Mouse (Mus musculus): Measurements from ENCODE around the gene Theg. TPM values are rescaled to one million over a fixed set of nuclear protein-coding genes. Genes with fewer than 3 reads are reported as not detected.

Theg gene
- polyA plus RNA-seq, 1 experiment from 2014 or later = 0.37 TPM

GRCm38 (mm10) chr10:79594111-79594510, 7.0 kb upstream of the Theg start:
- peaks cover 21% of the 10 kb centered on the region; the same call in 1 of the 2 replicates for H3K27me3 ChIP-seq (replicated peaks)
- 0 out of 2 replicates have a peak, but pooled peaks cover 2% of the 10 kb centered on the region for H3K4me1 ChIP-seq
- no peak overlapping the region for H3K9ac ChIP-seq (replicated peaks)
- WGBS = 67% methylated on average over 6 of the region's 6 CpGs
- no peaks in the 10 kb centered on the region for H3K9me3 ChIP-seq (replicated peaks)
- H3K4me2 ChIP-seq = no peak overlapping the region
- no peak overlapping the region for H3K4me3 ChIP-seq (replicated peaks)
- no peaks in the 10 kb centered on the region for H3K36me3 ChIP-seq
- no peak overlapping the region for H3K27ac ChIP-seq (replicated peaks)
- no peak for ATAC-seq (ENCODE audit: low FRiP score)

- H3K4me3 ChIP-seq (replicated peaks) = no peak overlapping the region
- no peak overlapping the region for H3K27ac ChIP-seq (replicated peaks)
- H3K4me2 ChIP-seq = no peak overlapping the region
- 0 out of 2 replicates have a peak, but pooled peaks cover 2% of the 10 kb centered on the region for H3K4me1 ChIP-seq
- 100% methylated on average over 1 of the region's 1 CpGs for WGBS
- no peaks in the 10 kb centered on the region for H3K9me3 ChIP-seq (replicated peaks)
- no peak for ATAC-seq (ENCODE audit: low FRiP score)
- peaks cover 16% of the 10 kb centered on the region; the same call in 1 of the 2 replicates for H3K27me3 ChIP-seq (replicated peaks)
- no peaks in the 10 kb centered on the region for H3K36me3 ChIP-seq
- no peak overlapping the region for H3K9ac ChIP-seq (replicated peaks)
Observed at GRCm38 (mm10) chr10:79590702-79591101, 3.6 kb upstream of the Theg start.

GRCm38 (mm10) chr10:79587752-79588126, 608 bp upstream of the Theg start:
- H3K27me3 ChIP-seq (replicated peaks) = no peaks in the 10 kb centered on the region; the same call in 1 of the 2 replicates
- H3K4me3 ChIP-seq (replicated peaks) = no peak overlapping the region
- no peaks in the 10 kb centered on the region for H3K4me1 ChIP-seq
- no peak overlapping the region for H3K27ac ChIP-seq (replicated peaks)
- no peaks in the 10 kb centered on the region for H3K36me3 ChIP-seq
- 66% methylated on average over 4 of the region's 4 CpGs for WGBS
- H3K9ac ChIP-seq (replicated peaks) = no peak overlapping the region
- no peak overlapping the region for H3K4me2 ChIP-seq
- ATAC-seq (ENCODE audit: low FRiP score) = no peak
- no peaks in the 10 kb centered on the region for H3K9me3 ChIP-seq (replicated peaks)

- H3K4me1 ChIP-seq = no peaks in the 10 kb centered on the region
- no peak overlapping the region for H3K9ac ChIP-seq (replicated peaks)
- no peak overlapping the region for H3K4me3 ChIP-seq (replicated peaks)
- no peak overlapping the region for H3K4me2 ChIP-seq
- WGBS = 84% methylated on average over 8 of the region's 8 CpGs
- no peak for ATAC-seq (ENCODE audit: low FRiP score)
- H3K27ac ChIP-seq (replicated peaks) = no peak overlapping the region
- no peaks in the 10 kb centered on the region; the same call in 1 of the 2 replicates for H3K27me3 ChIP-seq (replicated peaks)
- no peaks in the 10 kb centered on the region for H3K36me3 ChIP-seq
- H3K9me3 ChIP-seq (replicated peaks) = no peaks in the 10 kb centered on the region
Observed at GRCm38 (mm10) chr10:79586243-79586642, 888 bp downstream of the Theg start.

- WGBS = 96% methylated on average over 5 of the region's 5 CpGs
- H3K27me3 ChIP-seq (replicated peaks) = no peaks in the 10 kb centered on the region; the same call in 1 of the 2 replicates
- no peaks in the 10 kb centered on the region for H3K36me3 ChIP-seq
- H3K9me3 ChIP-seq (replicated peaks) = no peaks in the 10 kb centered on the region
- H3K27ac ChIP-seq (replicated peaks) = no peak overlapping the region
- H3K4me2 ChIP-seq = no peak overlapping the region
- H3K4me3 ChIP-seq (replicated peaks) = no peak overlapping the region
- H3K9ac ChIP-seq (replicated peaks) = no peak overlapping the region
- ATAC-seq (ENCODE audit: low FRiP score) = no peak
- H3K4me1 ChIP-seq = no peaks in the 10 kb centered on the region
Observed at GRCm38 (mm10) chr10:79585723-79586122, 1.4 kb downstream of the Theg start.

GRCm38 (mm10) chr10:79585136-79585535, 2.0 kb downstream of the Theg start:
- H3K4me3 ChIP-seq (replicated peaks) = no peak overlapping the region
- no peaks in the 10 kb centered on the region; the same call in 1 of the 2 replicates for H3K27me3 ChIP-seq (replicated peaks)
- no peak for ATAC-seq (ENCODE audit: low FRiP score)
- WGBS = 92% methylated on average over 6 of the region's 6 CpGs
- no peaks in the 10 kb centered on the region for H3K9me3 ChIP-seq (replicated peaks)
- H3K4me1 ChIP-seq = no peaks in the 10 kb centered on the region
- H3K4me2 ChIP-seq = no peak overlapping the region
- no peaks in the 10 kb centered on the region for H3K36me3 ChIP-seq
- no peak overlapping the region for H3K27ac ChIP-seq (replicated peaks)
- H3K9ac ChIP-seq (replicated peaks) = no peak overlapping the region

GRCm38 (mm10) chr10:79584426-79584825, 2.7 kb downstream of the Theg start:
- H3K4me2 ChIP-seq = no peak overlapping the region
- ATAC-seq (ENCODE audit: low FRiP score) = no peak
- H3K9ac ChIP-seq (replicated peaks) = no peak overlapping the region
- no peaks in the 10 kb centered on the region for H3K9me3 ChIP-seq (replicated peaks)
- no peaks in the 10 kb centered on the region for H3K36me3 ChIP-seq
- no peaks in the 10 kb centered on the region for H3K4me1 ChIP-seq
- no peak overlapping the region for H3K4me3 ChIP-seq (replicated peaks)
- H3K27ac ChIP-seq (replicated peaks) = no peak overlapping the region
- WGBS = 88% methylated on average over 9 of the region's 9 CpGs
- no peaks in the 10 kb centered on the region; the same call in 1 of the 2 replicates for H3K27me3 ChIP-seq (replicated peaks)

GRCm38 (mm10) chr10:79584021-79584420, 3.1 kb downstream of the Theg start:
- no peak for ATAC-seq (ENCODE audit: low FRiP score)
- Histone ChIP-seq H3K9ac (replicated peaks) (no peak overlapping the region), H3K4me1 (no peaks in the 10 kb centered on the region), H3K27ac (replicated peaks) (no peak overlapping the region), H3K9me3 (replicated peaks) (no peaks in the 10 kb centered on the region), H3K36me3 (no peaks in the 10 kb centered on the region), H3K27me3 (replicated peaks) (no peaks in the 10 kb centered on the region; the same call in 1 of the 2 replicates), H3K4me2 (no peak overlapping the region), H3K4me3 (replicated peaks) (no peak overlapping the region)
- WGBS = 70% methylated on average over 7 of the region's 7 CpGs

GRCm38 (mm10) chr10:79581501-79581900, 5.6 kb downstream of the Theg start:
- Histone ChIP-seq H3K4me2 (no peak overlapping the region), H3K9ac (replicated peaks) (no peak overlapping the region), H3K4me1 (no peaks in the 10 kb centered on the region), H3K36me3 (no peaks in the 10 kb centered on the region), H3K9me3 (replicated peaks) (no peaks in the 10 kb centered on the region), H3K4me3 (replicated peaks) (no peak overlapping the region), H3K27ac (replicated peaks) (no peak overlapping the region), H3K27me3 (replicated peaks) (no peaks in the 10 kb centered on the region)
- WGBS = 95% methylated on average over 8 of the region's 8 CpGs
- ATAC-seq (ENCODE audit: low FRiP score) = no peak

- H3K9ac ChIP-seq (replicated peaks) = no peak overlapping the region
- WGBS = 42% methylated on average over 6 of the region's 6 CpGs
- ATAC-seq (ENCODE audit: low FRiP score) = no peak
- H3K27ac ChIP-seq (replicated peaks) = no peak overlapping the region
- H3K4me1 ChIP-seq = no peaks in the 10 kb centered on the region
- no peak overlapping the region for H3K4me3 ChIP-seq (replicated peaks)
- H3K36me3 ChIP-seq = no peaks in the 10 kb centered on the region
- H3K4me2 ChIP-seq = no peak overlapping the region
- no peaks in the 10 kb centered on the region for H3K27me3 ChIP-seq (replicated peaks)
- no peaks in the 10 kb centered on the region for H3K9me3 ChIP-seq (replicated peaks)
Observed at GRCm38 (mm10) chr10:79580811-79581210, 6.3 kb downstream of the Theg start.

- H3K4me2 ChIP-seq = no peak overlapping the region
- no peak overlapping the region for H3K4me3 ChIP-seq (replicated peaks)
- no peaks in the 10 kb centered on the region for H3K4me1 ChIP-seq
- no peaks in the 10 kb centered on the region for H3K9me3 ChIP-seq (replicated peaks)
- no peaks in the 10 kb centered on the region for H3K36me3 ChIP-seq
- H3K9ac ChIP-seq (replicated peaks) = no peak overlapping the region
- 73% methylated on average over 7 of the region's 7 CpGs for WGBS
- no peak for ATAC-seq (ENCODE audit: low FRiP score)
- no peak overlapping the region for H3K27ac ChIP-seq (replicated peaks)
- no peaks in the 10 kb centered on the region for H3K27me3 ChIP-seq (replicated peaks)
Observed at GRCm38 (mm10) chr10:79580356-79580755, 6.8 kb downstream of the Theg start.

- Histone ChIP-seq H3K4me1 (no peaks in the 10 kb centered on the region), H3K27me3 (replicated peaks) (no peaks in the 10 kb centered on the region), H3K9ac (replicated peaks) (no peak overlapping the region), H3K4me3 (replicated peaks) (no peak overlapping the region), H3K9me3 (replicated peaks) (no peaks in the 10 kb centered on the region), H3K27ac (replicated peaks) (no peak overlapping the region), H3K36me3 (no peaks in the 10 kb centered on the region), H3K4me2 (no peak overlapping the region)
- no peak for ATAC-seq (ENCODE audit: low FRiP score)
- WGBS = 82% methylated on average over 12 of the region's 12 CpGs
Observed at GRCm38 (mm10) chr10:79579781-79580180, 7.3 kb downstream of the Theg start.

GRCm38 (mm10) chr10:79578891-79579290, 8.2 kb downstream of the Theg start:
- WGBS = 81% methylated on average over 7 of the region's 7 CpGs
- H3K4me2 ChIP-seq = no peak overlapping the region
- no peak for ATAC-seq (ENCODE audit: low FRiP score)
- H3K9ac ChIP-seq (replicated peaks) = no peak overlapping the region
- H3K36me3 ChIP-seq = no peaks in the 10 kb centered on the region
- H3K27ac ChIP-seq (replicated peaks) = no peak overlapping the region
- no peaks in the 10 kb centered on the region for H3K9me3 ChIP-seq (replicated peaks)
- no peaks in the 10 kb centered on the region for H3K27me3 ChIP-seq (replicated peaks)
- no peak overlapping the region for H3K4me3 ChIP-seq (replicated peaks)
- no peaks in the 10 kb centered on the region for H3K4me1 ChIP-seq

Data from neural tube, embryonic 15.5 days (tissue).